28 mouse cellular contexts compared by ENCODE assay signal in the genomic region with DNA sequence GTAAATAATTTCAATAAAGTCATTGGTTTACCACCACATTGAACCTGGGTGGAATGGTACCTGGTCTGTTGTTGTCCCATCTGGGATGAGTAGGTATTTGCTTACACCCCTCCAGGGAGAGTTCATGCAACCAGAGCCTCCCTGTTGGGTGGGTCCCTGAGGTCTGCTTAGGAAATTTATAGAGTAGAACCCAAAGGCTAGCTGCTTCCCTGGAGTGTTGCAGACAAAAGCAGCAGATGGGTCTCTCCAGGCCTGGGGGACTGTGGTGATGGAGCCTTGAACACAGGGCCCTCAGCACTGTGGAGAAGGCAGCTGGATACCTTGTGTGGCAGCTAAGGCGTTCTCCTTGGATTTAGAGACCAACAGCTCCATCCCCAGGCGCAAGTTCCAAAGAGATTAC. TPM values are rescaled to one million over a fixed set of nuclear protein-coding genes. Genes with fewer than 3 reads are reported as not detected.
"Had no signal": no experiment of that assay in that cellular context is flagged by ENCODE, and none has a peak within 500 bp of the region (broad histone marks: within the 10 kb centered on the region; RNA-seq: fewer than 3 reads in every experiment).

No protein-coding gene starts in this region.

- DNase-seq: liver; liver, embryonic 13.5 days; liver, postnatal 0 days; lung, adult 2 months; midbrain, embryonic 14.5 days had no signal

- H3K36me3 ChIP-seq: limb, embryonic 10.5 days; limb, embryonic 12.5 days; limb, embryonic 13.5 days; limb, embryonic 15.5 days; liver, embryonic 12.5 days; liver, embryonic 13.5 days; liver, embryonic 15.5 days; lung, embryonic 15.5 days; midbrain, embryonic 10.5 days; midbrain, embryonic 12.5 days; midbrain, embryonic 13.5 days; midbrain, embryonic 15.5 days; neural tube, embryonic 12.5 days had no signal

- H3K4me3 ChIP-seq: limb, embryonic 10.5 days; limb, embryonic 12.5 days; limb, embryonic 13.5 days; limb, embryonic 15.5 days; liver, embryonic 12.5 days; liver, embryonic 13.5 days; liver, embryonic 15.5 days; lung, embryonic 15.5 days; megakaryocyte, embryonic 14.5 days; midbrain, embryonic 10.5 days; midbrain, embryonic 12.5 days; midbrain, embryonic 13.5 days; midbrain, embryonic 15.5 days; myocyte; neural tube, embryonic 12.5 days had no signal

- ATAC-seq: liver, embryonic 12.5 days; liver, postnatal 0 days; lung, postnatal 0 days; midbrain, embryonic 13.5 days; midbrain, embryonic 15.5 days had no signal

- H3K4me1 ChIP-seq: liver, embryonic 12.5 days; liver, embryonic 13.5 days; liver, embryonic 15.5 days had no signal

- H3K4me2 ChIP-seq: limb, embryonic 12.5 days; limb, embryonic 13.5 days; limb, embryonic 15.5 days; liver, embryonic 11.5 days; liver, embryonic 12.5 days; liver, embryonic 13.5 days; liver, embryonic 15.5 days; lung, embryonic 14.5 days; lung, embryonic 15.5 days; midbrain, embryonic 11.5 days; midbrain, embryonic 12.5 days; midbrain, embryonic 13.5 days; midbrain, embryonic 15.5 days; neural tube, embryonic 12.5 days had no signal

- H3K9ac ChIP-seq: limb, embryonic 12.5 days; limb, embryonic 13.5 days; limb, embryonic 15.5 days; liver, embryonic 12.5 days; liver, embryonic 13.5 days; liver, embryonic 14.5 days; liver, embryonic 15.5 days; liver, postnatal 0 days; lung, embryonic 14.5 days; lung, embryonic 15.5 days; midbrain, embryonic 12.5 days; midbrain, embryonic 13.5 days; midbrain, embryonic 15.5 days; neural tube, embryonic 12.5 days had no signal

- H3K27me3 ChIP-seq: limb, embryonic 12.5 days; limb, embryonic 13.5 days; limb, embryonic 15.5 days; liver, embryonic 13.5 days; lung, embryonic 15.5 days; midbrain, embryonic 12.5 days; midbrain, embryonic 13.5 days; midbrain, embryonic 15.5 days; neural tube, embryonic 12.5 days had no signal

- H3K27ac ChIP-seq: limb, embryonic 10.5 days; limb, embryonic 12.5 days; limb, embryonic 13.5 days; limb, embryonic 15.5 days; liver, embryonic 12.5 days; liver, embryonic 13.5 days; liver, embryonic 14.5 days; liver, embryonic 15.5 days; lung, embryonic 15.5 days; macrophage; midbrain, embryonic 10.5 days; midbrain, embryonic 12.5 days; midbrain, embryonic 13.5 days; neural tube, embryonic 12.5 days had no signal

- H3K9me3 ChIP-seq: limb, embryonic 10.5 days; limb, embryonic 13.5 days; limb, embryonic 15.5 days; liver, embryonic 12.5 days; liver, embryonic 13.5 days; liver, embryonic 15.5 days; lung, embryonic 15.5 days; midbrain, embryonic 12.5 days; midbrain, embryonic 13.5 days; midbrain, embryonic 15.5 days; neural tube, embryonic 12.5 days had no signal

RNA-seq across cellular contexts. Expression of gene Cnih3, which starts 40.1 kb away (rescaled TPM):
- polyA plus RNA-seq: limb, embryonic 11.5 days; liver, adult 2 months; liver, embryonic 11.5 days; liver, embryonic 13.5 days; liver, embryonic 16.5 days; liver, postnatal 0 days; lung, embryonic 14.5 days; macrophage had no signal
